Mouse (Mus musculus): ENCODE measurements around the gene Cul9. TPM values are rescaled to one million over a fixed set of nuclear protein-coding genes. Genes with fewer than 3 reads are reported as not detected.
A peak's percentile ranks its signal among the peaks of the same experiment; 100 is the strongest.
"Not testable (repeated sequence)": the region's sequence is repeated elsewhere in the genome, so short reads cannot be mapped to it uniquely, and the experiment has no call there.

Gene Cul9
- total and polyA plus RNA-seq, 2 experiments from 2014 or later: 13.7 to 44.4 TPM

DNA sequence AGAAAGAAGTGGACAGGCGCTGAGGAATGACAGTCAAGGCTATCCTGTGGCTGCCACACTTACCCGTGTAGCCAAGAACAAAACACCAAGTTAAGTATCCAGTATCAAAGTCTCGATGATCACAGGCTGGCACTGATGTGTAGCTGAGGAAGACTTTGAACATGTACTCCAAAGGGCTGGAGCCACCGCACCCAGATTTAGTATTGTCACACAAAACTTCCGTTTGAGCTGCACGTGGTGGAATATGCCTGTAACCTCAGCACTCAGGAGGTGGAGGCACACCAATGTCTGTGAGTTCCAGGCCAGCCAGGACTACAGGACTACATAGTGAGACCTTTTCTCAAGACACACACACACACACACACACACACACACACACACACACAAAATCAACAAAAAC, 13.0 kb upstream of the Cul9 start:
- Histone ChIP-seq H3K4me1 (ENCODE audit: insufficient read depth) (peaks cover 4% of the 10 kb centered on the region), H3K27ac (ENCODE audit: low read depth, low read length) (no peak overlapping the region), H3K4me3 (ENCODE audit: low read depth, low read length) (no peak overlapping the region), H3K9ac (no peak overlapping the region), H3K4me2 (ENCODE audit: low read depth) (no peak overlapping the region), H3K36me3 (ENCODE audit: insufficient read depth) (no peaks in the 10 kb centered on the region), H3K27me3 (ENCODE audit: insufficient read depth, low read length) (no peaks in the 10 kb centered on the region), H3K9me3 (ENCODE audit: low read length) (no peaks in the 10 kb centered on the region)
- WGBS: 93% methylated on average over 6 of the region's 6 CpGs
- no peak for TF ChIP-seq CTCF (IDR thresholded peaks at IDR 0.05; ENCODE audit: low read depth)
- DNase-seq (no peak), ATAC-seq (no peak)

GRCm38 (mm10) chr17:46558151-46558550, 12.0 kb upstream of the Cul9 start:
- Histone ChIP-seq H3K4me1 (ENCODE audit: insufficient read depth) (peaks cover 14% of the 10 kb centered on the region), H3K4me2 (ENCODE audit: low read depth) (no peak overlapping the region), H3K36me3 (ENCODE audit: insufficient read depth) (no peaks in the 10 kb centered on the region), H3K4me3 (ENCODE audit: low read depth, low read length) (no peak overlapping the region), H3K27ac (ENCODE audit: low read depth, low read length) (no peak overlapping the region), H3K9me3 (ENCODE audit: low read length) (no peaks in the 10 kb centered on the region), H3K9ac (no peak overlapping the region), H3K27me3 (ENCODE audit: insufficient read depth, low read length) (no peaks in the 10 kb centered on the region)
- DNase-seq (no peak), ATAC-seq (no peak)
- WGBS: 84% methylated on average over 5 of the region's 5 CpGs
- TF ChIP-seq CTCF (IDR thresholded peaks at IDR 0.05; ENCODE audit: low read depth): no peak

DNA sequence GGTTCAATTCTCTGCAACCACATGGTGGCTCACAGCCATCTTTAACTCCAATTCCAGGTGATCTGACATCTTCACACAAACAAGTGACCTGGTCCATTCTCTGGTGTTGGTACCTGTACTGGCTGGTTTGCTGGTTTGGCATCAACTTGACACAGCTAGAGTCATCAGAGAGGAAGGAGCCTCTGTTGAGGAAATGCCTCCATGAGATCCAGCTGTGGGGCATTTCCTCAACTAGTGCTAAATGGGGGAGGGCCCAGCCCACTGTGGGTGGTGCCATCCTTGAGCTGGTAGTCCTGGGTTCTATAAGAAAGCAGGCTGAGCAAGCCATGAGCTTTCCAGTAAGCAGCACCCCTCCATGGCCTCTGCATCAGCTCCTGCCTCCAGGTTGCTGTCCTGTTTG, 11.1 kb upstream of the Cul9 start:
- H3K27ac ChIP-seq (ENCODE audit: low read depth, low read length); DNase-seq; H3K27me3 ChIP-seq (ENCODE audit: insufficient read depth, low read length); H3K4me2 ChIP-seq (ENCODE audit: low read depth); H3K9me3 ChIP-seq (ENCODE audit: low read length); H3K4me3 ChIP-seq (ENCODE audit: low read depth, low read length); H3K36me3 ChIP-seq (ENCODE audit: insufficient read depth); ATAC-seq; H3K9ac ChIP-seq: not testable (repeated sequence)
- peaks cover 20% of the 10 kb centered on the region for H3K4me1 ChIP-seq (ENCODE audit: insufficient read depth)

DNA sequence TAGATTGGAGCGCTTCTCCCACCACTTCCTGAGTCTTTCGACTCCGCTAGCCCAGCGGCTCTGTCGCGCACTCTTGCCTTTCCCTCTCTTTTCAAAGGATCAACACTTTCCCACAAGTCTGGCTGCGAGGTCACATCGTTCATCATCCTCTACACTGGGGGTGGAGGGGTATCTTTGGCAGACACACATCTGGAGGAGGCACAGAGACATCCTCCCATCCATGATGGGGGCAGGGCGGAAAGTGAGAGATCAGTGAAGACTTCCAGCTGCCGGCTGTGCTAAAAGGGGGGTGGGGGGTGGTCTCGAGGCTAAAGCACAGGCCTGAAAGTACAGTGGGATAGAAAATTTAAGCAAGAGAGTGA, 10.4 kb upstream of the Cul9 start:
- peaks cover 6% of the 10 kb centered on the region for H3K36me3 ChIP-seq (ENCODE audit: insufficient read depth)
- ATAC-seq: peak; percentile 7
- no peaks in the 10 kb centered on the region for H3K9me3 ChIP-seq (ENCODE audit: low read length)
- H3K4me2 ChIP-seq (ENCODE audit: low read depth): peak overlapping the region; percentile 81
- H3K9ac ChIP-seq: peak overlapping the region; percentile 45
- peak overlapping the region; percentile 100 for H3K4me3 ChIP-seq (ENCODE audit: low read depth, low read length)
- no peak for TF ChIP-seq CTCF (IDR thresholded peaks at IDR 0.05; ENCODE audit: low read depth)
- under 1% methylated on average over 11 of the region's 11 CpGs for WGBS
- H3K27ac ChIP-seq (ENCODE audit: low read depth, low read length): peak overlapping the region; percentile 69
- peaks cover 22% of the 10 kb centered on the region for H3K4me1 ChIP-seq (ENCODE audit: insufficient read depth)
- H3K27me3 ChIP-seq (ENCODE audit: insufficient read depth, low read length): no peaks in the 10 kb centered on the region
- DNase-seq: no peak

DNA sequence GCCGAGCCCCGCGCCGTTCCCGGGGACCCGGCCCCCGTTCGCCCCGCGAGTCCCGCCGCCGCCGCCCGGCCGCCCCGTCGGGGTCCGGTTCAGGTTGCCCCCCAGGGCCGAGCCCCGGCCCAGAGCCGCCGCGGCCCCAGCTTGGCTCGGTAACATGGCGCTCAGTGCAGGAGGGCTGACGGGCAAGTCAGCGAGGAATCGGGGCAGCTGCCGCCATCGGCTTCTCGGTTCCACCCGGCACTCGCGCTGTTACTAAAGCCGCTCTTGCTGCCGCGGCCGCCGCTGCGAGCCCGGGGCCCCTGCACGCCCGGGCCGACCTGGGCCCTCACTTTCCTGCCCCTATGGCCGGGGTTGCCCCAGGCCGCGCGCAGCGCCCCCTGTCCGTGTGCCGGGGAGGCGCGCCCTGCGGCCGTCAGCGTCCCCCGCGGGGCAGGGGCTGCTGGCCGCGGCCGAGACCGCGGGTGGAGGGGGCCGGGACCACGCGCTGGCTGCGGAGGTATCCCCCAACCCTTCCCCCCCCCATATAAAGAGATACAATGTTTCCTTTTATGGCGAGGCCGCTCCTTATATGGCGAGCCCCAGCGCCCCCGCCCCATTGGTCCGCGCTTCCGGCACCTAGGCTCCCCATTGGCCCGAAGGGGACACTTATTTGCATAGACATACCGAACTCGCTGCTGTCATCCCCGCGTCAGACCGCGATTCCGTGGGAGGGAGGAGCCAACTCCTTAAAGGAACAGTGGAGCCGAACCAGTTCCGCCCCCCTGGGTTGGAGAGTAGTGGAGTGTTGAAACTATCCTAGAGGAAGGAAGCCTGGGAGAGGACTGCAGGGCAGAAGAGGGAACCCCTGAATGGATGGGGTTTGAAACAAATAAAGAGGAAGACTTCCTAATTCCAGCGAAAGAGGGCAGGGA, 9.7 kb upstream of the Cul9 start, which contains the start of gene Srf:
Srf (minus strand) TSS at position 503 of the 911 bp plus-strand sequence.
- peak; percentile 48 for TF ChIP-seq CTCF (IDR thresholded peaks at IDR 0.05; ENCODE audit: low read depth)
- Histone ChIP-seq H3K9ac (peak within 1 kb of the TSS; percentile 94), H3K9me3 (ENCODE audit: low read length) (no peaks in the 10 kb centered on the region), H3K27me3 (ENCODE audit: insufficient read depth, low read length) (no peaks in the 10 kb centered on the region), H3K27ac (ENCODE audit: low read depth, low read length) (peak within 1 kb of the TSS; percentile 94), H3K4me3 (ENCODE audit: low read depth, low read length) (peak within 1 kb of the TSS; percentile 100), H3K36me3 (ENCODE audit: insufficient read depth) (peaks cover 13% of the 10 kb centered on the region), H3K4me2 (ENCODE audit: low read depth) (peak within 1 kb of the TSS; percentile 91), H3K4me1 (ENCODE audit: insufficient read depth) (peaks cover 22% of the 10 kb centered on the region)
- under 1% methylated on average over 83 of the region's 87 CpGs for WGBS
- peak; percentile 99 for DNase-seq
- peak; percentile 95 for ATAC-seq

GRCm38 (mm10) chr17:46554977-46555672, 8.9 kb upstream of the Cul9 start:
- no peak; the same call in 1 of the 2 replicates for ATAC-seq

DNA sequence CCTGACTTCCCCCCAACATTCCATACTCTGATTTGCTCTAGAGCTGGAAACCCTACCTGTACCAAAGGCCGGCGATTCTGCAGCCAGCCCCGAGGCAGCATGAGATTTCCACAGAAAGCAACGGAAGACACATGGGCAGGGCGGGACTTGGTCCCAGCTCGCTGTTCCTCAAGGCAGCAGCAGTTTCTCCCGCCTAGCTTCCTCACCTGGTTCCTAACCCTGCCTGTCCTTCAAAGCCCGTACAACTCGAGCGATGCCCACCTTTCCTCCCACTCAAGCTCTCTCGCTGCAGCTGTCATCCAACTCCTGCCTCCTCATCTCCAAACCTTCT, 8.4 kb upstream of the Cul9 start:
- Histone ChIP-seq H3K27ac (ENCODE audit: low read depth, low read length) (peak overlapping the region; percentile 94), H3K27me3 (ENCODE audit: insufficient read depth, low read length) (no peaks in the 10 kb centered on the region), H3K4me2 (ENCODE audit: low read depth) (peak overlapping the region; percentile 91), H3K4me3 (ENCODE audit: low read depth, low read length) (peak overlapping the region; percentile 100), H3K9me3 (ENCODE audit: low read length) (no peaks in the 10 kb centered on the region), H3K9ac (peak overlapping the region; percentile 94), H3K36me3 (ENCODE audit: insufficient read depth) (peaks cover 22% of the 10 kb centered on the region), H3K4me1 (ENCODE audit: insufficient read depth) (peaks cover 22% of the 10 kb centered on the region)
- ATAC-seq (no peak), DNase-seq (peak; percentile 28)
- TF ChIP-seq CTCF (IDR thresholded peaks at IDR 0.05; ENCODE audit: low read depth): no peak
- under 1% methylated on average over 11 of the region's 11 CpGs for WGBS

More at GRCm38 (mm10) chr17:46554977-46555672, 8.9 kb upstream of the Cul9 start:
- DNase-seq: peak; percentile 52
- H3K4me1 ChIP-seq (ENCODE audit: insufficient read depth): peaks cover 22% of the 10 kb centered on the region
- peak overlapping the region; percentile 94 for H3K27ac ChIP-seq (ENCODE audit: low read depth, low read length)
- no peaks in the 10 kb centered on the region for H3K27me3 ChIP-seq (ENCODE audit: insufficient read depth, low read length)
- no peak for TF ChIP-seq CTCF (IDR thresholded peaks at IDR 0.05; ENCODE audit: low read depth)
- H3K36me3 ChIP-seq (ENCODE audit: insufficient read depth): peaks cover 18% of the 10 kb centered on the region
- H3K9ac ChIP-seq: peak overlapping the region; percentile 94
- H3K9me3 ChIP-seq (ENCODE audit: low read length): no peaks in the 10 kb centered on the region
- H3K4me2 ChIP-seq (ENCODE audit: low read depth): peak overlapping the region; percentile 91
- WGBS: 2% methylated on average over 71 of the region's 75 CpGs
- peak overlapping the region; percentile 100 for H3K4me3 ChIP-seq (ENCODE audit: low read depth, low read length)
